In the genomic region with DNA sequence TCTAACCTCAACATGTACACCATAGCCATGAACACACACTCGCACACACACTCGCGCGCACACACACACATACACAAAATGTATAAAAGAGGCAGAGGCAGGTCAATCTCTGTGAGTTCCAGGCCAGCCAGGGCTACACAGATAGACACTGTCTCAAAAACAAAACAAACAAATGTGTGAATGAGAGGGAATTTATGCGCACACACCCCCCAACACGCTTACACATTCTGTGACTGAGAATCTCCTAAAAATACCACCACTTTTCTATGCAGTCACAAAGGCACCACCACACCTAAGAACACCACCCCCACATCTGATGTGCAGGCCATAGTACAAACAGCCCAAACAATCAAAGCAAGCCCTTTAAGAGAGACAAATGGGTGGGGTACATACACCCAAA, we compare ENCODE assay signal across 23 mouse cellular contexts. TPM values are rescaled to one million over a fixed set of nuclear protein-coding genes. Genes with fewer than 3 reads are reported as not detected.
DNase-seq lines count a peak whose midpoint lies in the region; ATAC-seq and TF ChIP-seq lines count a peak whose summit lies in the region.
"Had no signal": no experiment of that assay in that cellular context is flagged by ENCODE, and none has a peak within 500 bp of the region (broad histone marks: within the 10 kb centered on the region; RNA-seq: fewer than 3 reads in every experiment).

No protein-coding gene starts in this region.

- peaks cover 7% of the 10 kb centered on the region for H3K36me3 ChIP-seq in midbrain, embryonic 11.5 days (ENCODE audit: control insufficient read depth, insufficient read depth, low read length)
- H3K36me3 ChIP-seq in midbrain, embryonic 15.5 days (replicated peaks): 0 out of 2 replicates have a peak, but pooled peaks cover 5% of the 10 kb centered on the region
- H3K36me3 ChIP-seq in lung, postnatal 0 days (ENCODE audit: insufficient read depth, low read length): peaks cover 9% of the 10 kb centered on the region; the same call in 1 of the 2 replicates

- H3K9ac ChIP-seq in midbrain, embryonic 11.5 days (ENCODE audit: low read length): no peak overlapping the region
- H3K9ac ChIP-seq in midbrain, embryonic 15.5 days: no peak overlapping the region
- no peak overlapping the region for H3K9ac ChIP-seq in lung, postnatal 0 days (replicated peaks; ENCODE audit: low read depth)
- H3K9ac ChIP-seq: embryonic facial prominence, embryonic 13.5 days; forebrain, embryonic 12.5 days; heart, embryonic 15.5 days had no signal

- no peaks in the 10 kb centered on the region for H3K27me3 ChIP-seq in midbrain, embryonic 11.5 days (ENCODE audit: control insufficient read depth, insufficient read depth, low read length)
- no peaks in the 10 kb centered on the region for H3K27me3 ChIP-seq in midbrain, embryonic 15.5 days (replicated peaks)
- no peaks in the 10 kb centered on the region for H3K27me3 ChIP-seq in lung, postnatal 0 days (replicated peaks; ENCODE audit: insufficient read depth, low read length)
- H3K27me3 ChIP-seq: embryonic facial prominence, embryonic 13.5 days; forebrain, embryonic 12.5 days; heart, embryonic 15.5 days; hindbrain, embryonic 13.5 days had no signal

- no peak overlapping the region for H3K4me3 ChIP-seq in left cerebral cortex, adult 2 months
- no peak overlapping the region for H3K4me3 ChIP-seq in midbrain, embryonic 11.5 days (ENCODE audit: low read depth, low read length)
- no peak overlapping the region for H3K4me3 ChIP-seq in midbrain, embryonic 15.5 days
- peak overlapping the region; percentile 43 for H3K4me3 ChIP-seq in bone marrow macrophage, adult 2 months (ENCODE audit: insufficient read depth, low read length)
- no peak overlapping the region for H3K4me3 ChIP-seq in lung, postnatal 0 days (ENCODE audit: low read depth, low read length)
- H3K4me3 ChIP-seq: embryonic facial prominence, embryonic 13.5 days; forebrain, embryonic 12.5 days; heart, embryonic 10.5 days; heart, embryonic 15.5 days; hindbrain, embryonic 13.5 days had no signal

- no peak for TF ChIP-seq POLR2A in bone marrow macrophage, adult 2 months (IDR thresholded peaks at IDR 0.05; ENCODE audit: borderline replicate concordance, low read depth, low read length)

- TF ChIP-seq CTCF in left cerebral cortex, adult 2 months (IDR thresholded peaks at IDR 0.05): no peak
- no peak for TF ChIP-seq CTCF in bone marrow macrophage, adult 2 months (IDR thresholded peaks at IDR 0.05; ENCODE audit: low read depth, low read length)
- no peak for TF ChIP-seq CTCF in lung, postnatal 0 days (IDR thresholded peaks at IDR 0.05)

- TF ChIP-seq EP300 in lung, postnatal 0 days (IDR thresholded peaks at IDR 0.05): no peak

- 96% methylated on average over 6 of the region's 6 CpGs for WGBS in midbrain, embryonic 11.5 days
- WGBS in midbrain, embryonic 15.5 days: 97% methylated on average over 6 of the region's 6 CpGs
- 93% methylated on average over 6 of the region's 6 CpGs for WGBS in lung, postnatal 0 days

- H3K27ac ChIP-seq in left cerebral cortex, adult 2 months: peak overlapping the region; percentile 56; the same call in 1 of the 2 replicates
- no peak overlapping the region for H3K27ac ChIP-seq in midbrain, embryonic 11.5 days (ENCODE audit: low read depth, low read length)
- H3K27ac ChIP-seq in midbrain, embryonic 15.5 days: no peak overlapping the region
- H3K27ac ChIP-seq in bone marrow macrophage, adult 2 months (ENCODE audit: insufficient read depth, low read depth, low read length): peak overlapping the region; percentile 99
- no peak overlapping the region for H3K27ac ChIP-seq in lung, postnatal 0 days (ENCODE audit: low read length)
- H3K27ac ChIP-seq: embryonic facial prominence, embryonic 13.5 days; forebrain, embryonic 12.5 days; heart, embryonic 10.5 days; hindbrain, embryonic 13.5 days; hindbrain, postnatal 0 days had no signal

- peaks cover 13% of the 10 kb centered on the region for H3K4me1 ChIP-seq in midbrain, embryonic 11.5 days (ENCODE audit: control insufficient read depth, insufficient read depth, low read length)
- H3K4me1 ChIP-seq in midbrain, embryonic 15.5 days: peaks cover 41% of the 10 kb centered on the region
- peaks cover 53% of the 10 kb centered on the region for H3K4me1 ChIP-seq in bone marrow macrophage, adult 2 months (ENCODE audit: control insufficient read depth, insufficient read depth, low read length)
- peaks cover 30% of the 10 kb centered on the region for H3K4me1 ChIP-seq in lung, postnatal 0 days (ENCODE audit: insufficient read depth, low read depth, low read length)

- no peak overlapping the region for H3K4me2 ChIP-seq in midbrain, embryonic 11.5 days
- no peak overlapping the region for H3K4me2 ChIP-seq in midbrain, embryonic 15.5 days
- H3K4me2 ChIP-seq in lung, postnatal 0 days (replicated peaks; ENCODE audit: low read depth, low read length): no peak overlapping the region
- H3K4me2 ChIP-seq: embryonic facial prominence, embryonic 13.5 days; forebrain, embryonic 12.5 days; hindbrain, embryonic 13.5 days had no signal

- ATAC-seq in midbrain, embryonic 11.5 days (ENCODE audit: low FRiP score): no peak
- no peak for ATAC-seq in midbrain, embryonic 15.5 days (replicated peaks)
- ATAC-seq in lung, postnatal 0 days: no peak
- ATAC-seq: CD4-positive, CD25-positive, alpha-beta regulatory T cell, adult 4 months; forebrain, embryonic 16.5 days; hindbrain, postnatal 0 days had no signal

- intact Hi-C loops in left cerebral cortex, adult 2 months (cut with DNase I): no loop called here
- intact Hi-C loops in left cerebral cortex, postnatal 4 days (cut with DNase I): no loop called here

- H3K9me3 ChIP-seq in midbrain, embryonic 11.5 days (ENCODE audit: control insufficient read depth, low read length): no peaks in the 10 kb centered on the region
- no peaks in the 10 kb centered on the region for H3K9me3 ChIP-seq in midbrain, embryonic 15.5 days
- no peaks in the 10 kb centered on the region for H3K9me3 ChIP-seq in lung, postnatal 0 days (ENCODE audit: low read length)
- H3K9me3 ChIP-seq: embryonic facial prominence, embryonic 13.5 days; forebrain, embryonic 12.5 days; heart, embryonic 10.5 days; heart, embryonic 15.5 days; hindbrain, embryonic 13.5 days had no signal

- DNase-seq in left cerebral cortex, adult 2 months (ENCODE audit: extremely low spot score in 1 of 2, low spot score in 2 of 2): no peak
- no peak for DNase-seq in left cerebral cortex, postnatal 4 days
- peak; percentile 59 for DNase-seq in midbrain, embryonic 11.5 days (ENCODE audit: low spot score, missing footprints)
- no peak for DNase-seq in kidney, postnatal 36 days
- DNase-seq in lung, postnatal 0 days (ENCODE audit: low spot score): no peak
- DNase-seq: adrenal gland, postnatal 10 days; cerebellum, adult 11-12 months; cerebellum, adult 9-10 months; cerebellum, postnatal 25 days; gastrocnemius, postnatal 25 days; heart, adult 18-20 months; heart, postnatal 14 days had no signal

RNA-seq across cellular contexts. Expression of a gene that starts 19.7 kb away (rescaled TPM):
- 10 to 100 TPM; 21.6 to 27.1 TPM for total RNA-seq in left cerebral cortex, adult 2 months (2021)
- total RNA-seq in left cerebral cortex, postnatal 4 days (2021): 10 to 100 TPM; 15.4 to 18.5 TPM
- 0.33 and 1.1 TPM in 2 replicates for polyA plus RNA-seq in midbrain, embryonic 11.5 days (2014; fragmentation: Nextera tagmentation; extraction: Ambion mirVana)
- polyA plus RNA-seq in midbrain, embryonic 15.5 days (2015; fragmentation: Nextera tagmentation; extraction: Ambion mirVana): 0.89 and 2.2 TPM in 2 replicates
- polyA plus RNA-seq in bone marrow macrophage, adult 2 months (2012; ENCODE audit: insufficient read depth, insufficient read length, missing spikeins): not detected in 2 replicates
- 0.08 and 0.19 TPM in 2 replicates for polyA plus RNA-seq in lung, postnatal 0 days (2015; fragmentation: Nextera tagmentation; extraction: Ambion mirVana)
- total RNA-seq: gastrocnemius, postnatal 25 days; heart, adult 18-20 months; heart, postnatal 14 days; MEL had no signal
- polyA plus RNA-seq: CD4-positive, CD25-positive, alpha-beta regulatory T cell, adult 4 months; heart, embryonic 15.5 days had no signal

RNA-seq across cellular contexts. Expression of a gene that starts 20.3 kb away (rescaled TPM):
- 10 to 100 TPM; 23.6 to 27.8 TPM for total RNA-seq in left cerebral cortex, adult 2 months (2021)
- 10 to 100 TPM; 22.9 to 25.3 TPM for total RNA-seq in left cerebral cortex, postnatal 4 days (2021)
- 21.0 and 23.1 TPM in 2 replicates for polyA plus RNA-seq in midbrain, embryonic 11.5 days (2014; fragmentation: Nextera tagmentation; extraction: Ambion mirVana)
- polyA plus RNA-seq in midbrain, embryonic 15.5 days (2015; fragmentation: Nextera tagmentation; extraction: Ambion mirVana): 30.6 and 32.1 TPM in 2 replicates
- polyA plus RNA-seq in bone marrow macrophage, adult 2 months (2012; ENCODE audit: insufficient read depth, insufficient read length, missing spikeins): 91.2 and 93.3 TPM in 2 replicates
- polyA plus RNA-seq in lung, postnatal 0 days (2015; fragmentation: Nextera tagmentation; extraction: Ambion mirVana): 19.4 and 22.1 TPM in 2 replicates

Comparison
In these comparisons a context has a peak if more than half of its experiments do, and no peak if none do; other contexts are left out.
1. H3K27ac ChIP-seq: peak in left cerebral cortex, adult 2 months (single experiment) and bone marrow macrophage, adult 2 months (single experiment); none in midbrain, embryonic 11.5 days (single experiment), midbrain, embryonic 15.5 days (single experiment) and lung, postnatal 0 days (single experiment).